Mouse (Mus musculus) urinary bladder, adult 2 months (tissue): ENCODE measurements around the gene Strip2. TPM values are rescaled to one million over a fixed set of nuclear protein-coding genes. Genes with fewer than 3 reads are reported as not detected.

Experiments used
- DNase-seq: peaks from one replicate; pipeline ENCODE4 v3.0.0; 2022; ENCODE audit warnings: low spot score
- polyA plus RNA-seq: library from polyadenylated mRNA; depleted of rRNA; stranded (reverse); fragments of >200 nt; gene quantifications from 2 replicates; pipeline ENCODE4 v1.2.3, GENCODE M21; 2012; rRNA removed

The Strip2 gene
- polyA plus RNA-seq, 1 experiment = 0.87 TPM

- no peak for DNase-seq
Observed at GRCm38 (mm10) chr6:30009204-30009603, 92.4 kb downstream of the Strip2 start.

Other genes starting within 250 kb of the Strip2 start
- 2.0 and 2.2 TPM in 2 replicates for gene Tspan33, start 222.8 kb upstream of the Strip2 start, polyA plus RNA-seq
- gene Smo, start 181.5 kb upstream of the Strip2 start, polyA plus RNA-seq = 30.5 and 42.6 TPM in 2 replicates
- gene Ahcyl2, start 149.0 kb upstream of the Strip2 start, polyA plus RNA-seq = 109 and 114 TPM in 2 replicates
- 18.2 and 21.8 TPM in 2 replicates for gene Nrf1, start 131.0 kb downstream of the Strip2 start, polyA plus RNA-seq